Mouse (Mus musculus): ENCODE data around the gene Cks1b.

Cks1b gene

DNA sequence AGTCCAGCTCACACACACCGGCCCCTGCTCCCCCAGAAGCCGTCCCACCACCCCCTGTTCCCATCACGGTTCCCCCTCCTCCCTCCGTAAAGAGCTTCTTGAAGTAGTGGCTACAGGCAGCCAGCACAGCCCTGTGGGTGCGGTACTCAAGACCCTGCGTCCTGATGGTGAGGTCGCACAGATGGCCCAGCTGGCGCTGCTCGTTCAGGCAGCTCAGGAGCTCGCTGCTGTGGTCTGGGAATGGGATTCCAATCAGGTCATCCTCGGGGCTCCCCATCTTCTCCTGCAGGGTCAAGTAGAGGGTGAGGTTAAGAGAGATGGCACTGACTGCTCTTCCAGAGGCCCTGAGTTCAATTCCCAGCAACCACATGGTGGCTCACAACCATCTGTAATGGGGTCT lies 37.0 kb downstream of the Cks1b start:
- no peak for DNase-seq

DNA sequence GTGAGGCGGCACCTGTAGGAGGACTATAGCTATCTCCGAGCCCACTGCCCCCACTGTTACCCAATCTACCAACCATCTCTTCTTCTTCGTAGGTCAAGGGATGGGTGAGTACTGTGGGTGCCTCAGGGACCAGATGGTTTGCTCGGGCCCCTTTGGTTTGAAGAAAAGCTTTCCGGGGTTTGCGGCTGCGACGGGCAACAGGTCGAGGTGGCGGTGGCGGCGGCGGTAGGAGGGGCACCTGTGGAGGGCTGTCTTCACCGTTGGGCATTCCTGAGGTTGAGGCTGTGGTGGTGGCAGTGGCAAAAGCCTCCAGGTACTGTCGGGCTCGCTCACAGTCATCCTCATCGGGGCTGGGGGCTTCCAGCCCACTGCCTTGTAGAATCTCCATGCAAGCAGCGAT lies 37.5 kb downstream of the Cks1b start:
- no peak for DNase-seq

DNA sequence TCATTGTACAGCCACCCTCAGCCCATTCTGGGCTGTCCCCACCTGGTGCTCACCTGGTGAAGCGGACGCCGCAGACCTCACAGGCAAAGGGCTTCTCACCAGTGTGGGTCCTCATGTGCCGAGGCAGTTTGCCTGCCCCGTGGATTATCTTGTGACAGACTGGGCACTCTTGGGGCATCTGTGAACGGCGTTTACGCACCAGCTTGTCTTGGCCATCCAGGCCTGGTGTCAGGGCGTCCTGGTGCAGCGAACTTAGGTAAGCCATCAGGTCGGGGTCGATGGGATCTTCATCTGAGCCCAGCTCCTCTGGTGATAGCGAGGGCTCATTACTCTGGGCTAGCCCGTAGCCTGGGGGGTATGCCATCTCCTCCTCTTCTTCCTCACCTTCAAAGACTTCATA lies 37.9 kb downstream of the Cks1b start:
- no peak for DNase-seq

DNA sequence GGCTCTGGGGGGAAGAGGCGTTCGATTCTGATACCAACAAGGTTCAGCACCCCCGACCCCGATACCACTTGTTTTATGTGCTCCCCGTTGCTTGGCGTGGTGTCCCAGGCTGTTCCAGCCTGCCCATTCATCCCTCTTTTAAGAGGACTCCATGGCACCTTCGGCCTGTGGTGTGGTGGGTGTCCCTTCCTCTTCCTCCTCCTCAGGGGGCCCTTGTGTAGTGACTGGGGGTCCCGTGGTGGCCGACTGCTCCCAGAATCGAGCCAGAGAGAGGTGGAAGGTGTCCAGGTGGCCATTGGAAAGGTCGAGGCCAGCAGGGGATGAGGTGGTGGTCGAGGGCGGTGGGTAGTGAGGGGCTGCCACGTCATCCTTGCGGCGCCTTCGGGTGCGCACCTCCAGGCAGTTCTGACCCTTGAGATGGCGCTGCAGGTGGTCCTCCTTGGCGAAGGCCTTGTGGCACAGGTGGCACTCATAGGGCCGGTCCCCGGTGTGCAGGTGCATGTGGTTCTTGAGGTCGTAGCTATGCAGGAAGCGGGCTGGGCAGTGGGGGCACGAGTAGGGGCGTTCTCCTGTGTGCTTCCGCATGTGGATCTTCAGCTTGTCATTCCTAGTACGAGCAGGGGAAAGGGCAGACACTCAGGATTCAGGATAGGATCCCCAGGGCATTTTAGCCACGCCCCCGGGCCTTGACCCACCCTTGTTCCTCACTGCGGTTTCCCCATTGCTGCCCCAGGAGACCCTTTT lies 38.6 kb downstream of the Cks1b start:
- DNase-seq, result no peak

DNA sequence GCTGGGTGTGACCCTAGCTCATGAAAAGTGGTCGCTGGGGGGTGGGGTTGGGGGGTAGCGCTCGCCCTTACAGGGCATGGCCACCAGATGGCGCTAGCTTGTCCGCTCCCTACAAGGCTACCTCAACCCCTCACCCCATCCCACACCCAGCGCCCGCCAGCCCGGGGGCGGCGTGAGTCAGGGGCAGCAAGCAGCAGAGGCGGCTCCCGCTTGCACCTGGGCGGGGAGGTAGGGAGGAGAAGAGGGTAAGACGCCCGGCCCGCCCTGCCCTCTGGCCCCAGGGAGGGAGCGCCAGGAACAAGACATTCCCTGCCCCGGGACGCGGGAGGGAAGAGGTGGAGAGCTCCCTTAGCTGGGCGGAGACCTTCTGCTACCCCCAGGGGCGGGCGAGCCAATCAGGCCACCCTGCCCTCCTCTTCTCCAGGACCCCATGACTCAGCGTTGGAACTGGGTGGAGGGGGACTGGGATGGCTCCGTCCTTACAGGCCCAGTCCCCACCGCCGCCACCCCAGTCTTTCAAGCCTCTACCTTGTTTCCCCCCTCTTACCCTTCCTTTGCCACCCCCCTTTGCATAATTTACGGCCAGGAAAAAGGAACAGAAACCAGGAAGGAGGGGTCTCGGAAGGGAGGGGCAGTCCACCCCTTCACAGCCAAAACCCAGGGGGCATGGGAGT lies 39.7 kb downstream of the Cks1b start:
- peak; percentile 85 to 88 for DNase-seq

DNA sequence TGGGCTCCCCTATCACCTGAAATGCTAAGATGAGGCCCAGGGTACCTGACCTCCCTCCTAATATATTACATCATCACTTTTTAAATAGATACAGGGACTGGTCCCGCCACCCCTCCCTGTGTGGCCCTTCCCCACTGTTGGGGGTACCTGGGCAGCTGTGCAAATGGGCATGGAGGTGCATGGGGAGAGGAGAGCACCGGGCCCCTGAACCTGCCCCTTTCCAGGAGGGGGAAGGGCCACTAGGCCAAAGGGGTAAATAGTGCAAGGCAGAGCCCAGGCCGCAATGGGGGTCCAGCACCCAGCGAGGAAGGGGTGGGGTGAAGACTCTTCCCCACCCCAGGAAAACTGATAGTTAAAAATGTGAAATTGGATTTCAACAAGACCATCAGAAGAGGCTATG lies 40.4 kb downstream of the Cks1b start:
- DNase-seq, result no peak

DNA sequence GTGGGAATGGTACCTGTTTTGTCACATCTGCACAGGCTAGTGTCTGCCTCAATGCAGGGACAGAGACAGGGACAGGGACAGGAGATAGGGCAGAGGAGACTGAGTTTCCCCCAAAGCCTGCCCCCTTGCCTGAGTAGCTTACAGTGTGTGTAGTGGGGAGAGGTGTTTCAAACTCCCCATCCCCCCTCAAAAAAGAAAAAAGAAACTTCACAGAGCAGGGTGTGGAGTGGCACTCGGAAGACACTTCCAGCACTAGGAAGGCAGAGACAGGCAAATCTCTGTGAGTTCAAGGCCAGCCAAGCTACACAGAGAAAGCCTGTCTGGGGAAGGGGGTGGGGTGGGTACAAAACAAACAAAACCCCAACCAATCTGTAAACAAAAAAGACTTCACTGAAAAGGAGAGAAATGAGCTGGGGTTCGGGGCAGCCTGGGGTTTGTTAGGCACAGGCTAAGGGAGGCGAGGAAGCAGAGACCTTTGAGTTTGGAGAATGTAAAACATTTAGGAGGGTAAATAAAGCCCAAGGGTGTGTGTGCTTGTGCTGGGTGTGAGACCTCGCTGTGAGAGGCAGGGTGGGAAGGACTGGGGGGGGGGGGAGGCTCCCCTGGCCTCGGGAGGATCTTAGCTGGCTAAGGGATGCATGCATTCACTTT lies 44.5 kb downstream of the Cks1b start:
- no peak for DNase-seq

DNA sequence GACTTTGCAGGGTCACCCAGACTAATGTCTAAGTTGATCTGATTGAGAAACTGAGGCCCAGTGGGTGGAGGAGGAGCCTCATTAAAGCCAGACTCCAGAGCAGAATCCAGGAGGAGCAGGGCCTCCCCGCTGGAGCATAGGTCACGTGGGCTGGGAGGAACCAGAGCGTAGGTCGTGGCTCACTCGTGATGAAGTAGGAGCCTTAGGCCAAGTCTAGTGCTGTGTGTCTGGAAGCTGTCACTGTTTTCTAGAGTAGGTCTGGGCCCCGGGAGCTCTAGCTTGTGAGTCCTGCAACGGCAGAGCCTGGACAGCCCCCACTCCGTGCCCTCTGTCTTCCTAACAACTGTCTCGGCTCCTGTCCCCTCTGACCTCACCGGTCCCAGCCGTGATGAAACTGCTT lies 50.8 kb downstream of the Cks1b start:
- DNase-seq, result no peak

DNA sequence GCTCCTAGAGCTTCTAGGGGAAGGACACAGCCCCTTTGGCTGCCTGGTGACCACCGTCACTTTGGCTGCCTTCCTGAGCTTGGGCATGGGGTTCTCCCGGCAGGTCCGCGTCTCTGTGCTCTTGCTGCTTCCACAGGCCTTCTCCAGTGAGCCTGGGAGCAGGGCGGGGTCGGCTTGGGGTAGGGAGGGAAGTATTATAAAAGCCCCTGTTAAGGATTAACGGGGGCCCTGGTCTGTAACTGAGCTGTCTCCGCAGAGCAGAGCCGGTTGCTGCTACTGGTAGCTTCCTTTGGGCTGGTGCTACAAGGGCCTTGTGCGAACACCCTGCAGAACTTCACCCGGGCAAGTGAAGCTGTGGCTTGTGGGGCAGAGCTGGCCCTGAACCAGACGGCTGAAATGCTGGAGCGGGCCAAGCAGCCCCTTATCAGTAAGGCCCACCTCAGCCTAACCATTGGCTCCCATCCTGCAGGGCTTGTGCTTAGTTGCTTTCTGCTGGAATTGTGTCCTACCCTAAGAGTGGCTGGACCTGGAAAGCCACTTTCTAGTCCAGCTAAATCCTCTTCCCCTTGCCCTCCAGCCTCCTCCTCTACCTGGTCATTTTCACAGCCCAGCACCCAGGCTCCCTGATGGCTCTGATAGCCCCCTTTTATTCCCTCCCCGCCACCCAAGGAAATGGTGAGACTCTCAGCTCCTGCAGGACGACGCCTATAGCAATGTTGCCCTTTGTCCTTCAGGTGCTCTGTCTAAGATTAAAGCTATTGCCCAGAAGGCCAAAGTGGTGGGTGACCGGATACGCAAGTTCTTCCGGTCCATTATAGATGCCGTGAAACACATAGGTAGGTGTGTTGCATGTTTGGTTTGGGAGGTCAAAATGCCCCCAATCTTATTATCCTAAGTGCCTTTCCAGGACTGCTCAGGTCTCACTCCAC lies 52.4 kb downstream of the Cks1b start:
- DNase-seq, result no peak
